Mouse (Mus musculus): Measurements from ENCODE around the gene Asic2. TPM values are rescaled to one million over a fixed set of nuclear protein-coding genes. Genes with fewer than 3 reads are reported as not detected.

Gene Asic2
- total RNA-seq, 2 experiments from 2014 or later, result 82.0 to 86.5 TPM

- DNase-seq (ENCODE audit: extremely low spot score in 1 of 2, low spot score in 2 of 2), result peak; percentile 69 to 72
- intact Hi-C loops (cut with DNase I), result loop anchor here (2.0 kb wide), 1 partner anchor 24 kb away; no protein-coding TSS in a partner anchor
Measured at GRCm38 (mm10) chr11:81588630-81589029, 379.6 kb downstream of the Asic2 start.

- intact Hi-C loops (cut with DNase I), result loop anchor here (2.0 kb wide), 1 partner anchor 25 kb away; no protein-coding TSS in a partner anchor
Measured at GRCm38 (mm10) chr11:81587942-81588341, 380.3 kb downstream of the Asic2 start.

GRCm38 (mm10) chr11:81587114-81587513, 381.1 kb downstream of the Asic2 start:
- intact Hi-C loops (cut with DNase I), result no loop called here
- no peak for DNase-seq (ENCODE audit: extremely low spot score in 1 of 2, low spot score in 2 of 2)

More at GRCm38 (mm10) chr11:81587942-81588341, 380.3 kb downstream of the Asic2 start:
- peak in 1 of 2 experiments; percentile 49 for DNase-seq (ENCODE audit: extremely low spot score in 1 of 2, low spot score in 2 of 2)

- intact Hi-C loops (cut with DNase I), result no loop called here
- DNase-seq (ENCODE audit: extremely low spot score in 1 of 2, low spot score in 2 of 2), result no peak
Measured at GRCm38 (mm10) chr11:81584506-81584905, 383.8 kb downstream of the Asic2 start.

GRCm38 (mm10) chr11:81583195-81583594, 385.1 kb downstream of the Asic2 start:
- no peak for DNase-seq (ENCODE audit: extremely low spot score in 1 of 2, low spot score in 2 of 2)
- intact Hi-C loops (cut with DNase I), result no loop called here

GRCm38 (mm10) chr11:81582161-81582560, 386.1 kb downstream of the Asic2 start:
- intact Hi-C loops (cut with DNase I), result no loop called here

GRCm38 (mm10) chr11:81579753-81580152, 388.5 kb downstream of the Asic2 start:
- no peak for DNase-seq (ENCODE audit: extremely low spot score in 1 of 2, low spot score in 2 of 2)
- intact Hi-C loops (cut with DNase I), result no loop called here

More at GRCm38 (mm10) chr11:81582161-81582560, 386.1 kb downstream of the Asic2 start:
- DNase-seq (ENCODE audit: extremely low spot score in 1 of 2, low spot score in 2 of 2), result no peak

GRCm38 (mm10) chr11:81570406-81570805, 397.9 kb downstream of the Asic2 start:
- intact Hi-C loops (cut with DNase I), result no loop called here
- peak in 1 of 2 experiments; percentile 38 for DNase-seq (ENCODE audit: extremely low spot score in 1 of 2, low spot score in 2 of 2)

- no peak for DNase-seq (ENCODE audit: extremely low spot score in 1 of 2, low spot score in 2 of 2)
- intact Hi-C loops (cut with DNase I), result no loop called here
Measured at GRCm38 (mm10) chr11:81564857-81565256, 403.4 kb downstream of the Asic2 start.

- intact Hi-C loops (cut with DNase I), result no loop called here
Measured at GRCm38 (mm10) chr11:81560374-81560773, 407.9 kb downstream of the Asic2 start.

GRCm38 (mm10) chr11:81543189-81543588, 425.1 kb downstream of the Asic2 start:
- no peak for DNase-seq (ENCODE audit: extremely low spot score in 1 of 2, low spot score in 2 of 2)
- intact Hi-C loops (cut with DNase I), result no loop called here

More at GRCm38 (mm10) chr11:81560374-81560773, 407.9 kb downstream of the Asic2 start:
- DNase-seq (ENCODE audit: extremely low spot score in 1 of 2, low spot score in 2 of 2), result no peak

GRCm38 (mm10) chr11:81535121-81535717, 433.0 kb downstream of the Asic2 start:
- no peak for DNase-seq (ENCODE audit: extremely low spot score in 1 of 2, low spot score in 2 of 2)
- intact Hi-C loops (cut with DNase I), result no loop called here

GRCm38 (mm10) chr11:81534686-81535085, 433.6 kb downstream of the Asic2 start:
- peak; percentile 33 to 36 for DNase-seq (ENCODE audit: extremely low spot score in 1 of 2, low spot score in 2 of 2)
- intact Hi-C loops (cut with DNase I), result no loop called here

GRCm38 (mm10) chr11:81531906-81532305, 436.4 kb downstream of the Asic2 start:
- no peak for DNase-seq (ENCODE audit: extremely low spot score in 1 of 2, low spot score in 2 of 2)
- intact Hi-C loops (cut with DNase I), result no loop called here

GRCm38 (mm10) chr11:81522927-81523326, 445.3 kb downstream of the Asic2 start:
- no peak for DNase-seq (ENCODE audit: extremely low spot score in 1 of 2, low spot score in 2 of 2)
- intact Hi-C loops (cut with DNase I), result no loop called here

GRCm38 (mm10) chr11:81521881-81522280, 446.4 kb downstream of the Asic2 start:
- intact Hi-C loops (cut with DNase I), result no loop called here
- no peak for DNase-seq (ENCODE audit: extremely low spot score in 1 of 2, low spot score in 2 of 2)

GRCm38 (mm10) chr11:81518001-81518955, 450.0 kb downstream of the Asic2 start:
- no peak for DNase-seq (ENCODE audit: extremely low spot score in 1 of 2, low spot score in 2 of 2)
- intact Hi-C loops (cut with DNase I), result no loop called here

- intact Hi-C loops (cut with DNase I), result no loop called here
- no peak for DNase-seq (ENCODE audit: extremely low spot score in 1 of 2, low spot score in 2 of 2)
Measured at GRCm38 (mm10) chr11:81515754-81516153, 452.5 kb downstream of the Asic2 start.

GRCm38 (mm10) chr11:81512434-81512833, 455.8 kb downstream of the Asic2 start:
- DNase-seq (ENCODE audit: extremely low spot score in 1 of 2, low spot score in 2 of 2), result peak; percentile 60 to 73
- intact Hi-C loops (cut with DNase I), result no loop called here

- intact Hi-C loops (cut with DNase I), result no loop called here
- DNase-seq (ENCODE audit: extremely low spot score in 1 of 2, low spot score in 2 of 2), result no peak
Measured at GRCm38 (mm10) chr11:81511401-81511800, 456.9 kb downstream of the Asic2 start.

Measured in left cerebral cortex, postnatal 10 days (tissue).